Mouse (Mus musculus) olfactory bulb, adult 2 months (tissue): Measurements from ENCODE around the gene Jdp2.

ENCODE experiments used
- CTCF ChIP-seq: fragments of 200-500 bp; IDR thresholded peaks from 2 replicates; pipeline ENCODE4 v1.5.1; 2012; ENCODE audit warnings: low read depth, mild to moderate bottlenecking, low read length, moderate library complexity; ENCODE audit not compliant: insufficient read depth
- POLR2A ChIP-seq: fragments of 200-500 bp; IDR thresholded peaks from 2 replicates; pipeline ENCODE4 v1.6.1; 2012; ENCODE audit warnings: mild to moderate bottlenecking, low read depth, low read length, moderate library complexity; ENCODE audit not compliant: insufficient read depth

DNA sequence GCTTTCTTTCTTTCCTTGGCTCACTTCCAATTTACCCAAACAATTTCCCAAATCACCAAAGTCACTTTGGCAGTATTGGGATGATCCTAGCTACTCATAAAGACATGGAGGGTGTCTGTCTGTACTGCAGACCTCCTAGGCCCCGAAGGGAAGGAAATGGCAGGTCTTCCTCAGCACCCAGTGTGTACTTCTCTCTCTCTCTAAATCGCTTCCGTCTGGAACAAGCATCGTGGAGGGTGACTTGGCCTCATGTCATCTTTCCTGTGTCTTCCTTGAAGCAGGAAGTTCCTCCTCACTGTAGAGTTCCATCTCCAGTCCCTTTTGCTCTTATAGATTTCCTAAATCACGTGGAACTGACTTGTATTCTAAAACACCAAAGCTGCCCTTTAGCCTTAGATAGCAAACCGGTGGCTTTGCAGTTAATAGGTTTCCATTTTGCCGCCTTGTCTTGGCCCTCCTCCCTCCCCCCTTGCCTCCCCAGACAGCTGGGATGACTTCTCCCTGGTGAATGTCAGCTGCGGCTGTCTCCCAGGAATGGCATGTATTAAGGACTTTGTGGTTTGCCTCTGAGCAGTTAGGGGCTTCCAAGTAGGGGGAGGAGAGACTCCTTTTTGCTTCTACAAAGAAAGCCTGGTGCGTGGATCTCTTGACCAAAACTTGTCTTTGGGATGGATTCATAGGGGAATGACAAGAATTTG, 5.6 kb downstream of the Jdp2 start:
- TF ChIP-seq CTCF (no peak), POLR2A (no peak)
